Mouse (Mus musculus): ENCODE data around the gene Akr1b8. TPM values are rescaled to one million over a fixed set of nuclear protein-coding genes. Genes with fewer than 3 reads are reported as not detected.
"Not testable (repeated sequence)": the region's sequence is repeated elsewhere in the genome, so short reads cannot be mapped to it uniquely, and the experiment has no call there.

The Akr1b8 gene
- total RNA-seq (2022): 1 to 10 TPM in 2 of 4 experiments, under 1 TPM in 2; 0.35 to 3.3 (median 1.4) TPM

DNA sequence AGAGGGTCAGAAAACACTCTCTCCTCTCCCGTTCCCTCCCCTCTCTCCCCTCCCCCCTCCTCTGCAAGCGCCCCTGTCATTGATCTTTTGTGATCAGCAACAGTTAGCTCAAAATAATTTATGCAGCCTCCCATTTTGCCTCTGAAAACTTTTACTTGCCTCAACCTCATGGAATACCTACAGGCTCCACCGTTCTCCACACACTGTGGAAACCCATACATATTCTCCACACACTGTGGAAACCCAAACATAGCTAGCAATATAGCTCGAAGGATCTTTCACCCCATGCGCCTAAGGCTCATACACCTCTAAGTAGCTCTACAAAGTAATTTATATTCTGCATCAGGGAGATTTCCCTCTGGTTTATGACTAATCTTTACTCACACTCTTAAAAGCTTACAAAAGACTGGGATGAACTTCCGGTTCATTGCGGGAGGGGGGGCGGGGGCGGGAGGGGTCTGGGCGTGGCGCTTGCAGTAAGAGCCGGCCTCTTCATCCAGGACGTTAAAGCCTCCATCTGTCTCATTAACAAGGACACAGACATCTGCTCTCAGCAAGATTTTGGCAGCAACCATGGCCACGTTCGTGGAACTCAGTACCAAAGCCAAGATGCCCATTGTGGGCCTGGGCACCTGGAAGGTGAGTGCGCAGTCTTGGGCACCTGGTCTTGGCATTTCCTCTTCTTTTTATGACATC lies at the start of gene Akr1b8:
Akr1b8 (plus strand) TSS at position 462 of the 696 bp plus-strand sequence.
- DNase-seq (ENCODE audit: low spot score in 2 of 2): no peak

DNA sequence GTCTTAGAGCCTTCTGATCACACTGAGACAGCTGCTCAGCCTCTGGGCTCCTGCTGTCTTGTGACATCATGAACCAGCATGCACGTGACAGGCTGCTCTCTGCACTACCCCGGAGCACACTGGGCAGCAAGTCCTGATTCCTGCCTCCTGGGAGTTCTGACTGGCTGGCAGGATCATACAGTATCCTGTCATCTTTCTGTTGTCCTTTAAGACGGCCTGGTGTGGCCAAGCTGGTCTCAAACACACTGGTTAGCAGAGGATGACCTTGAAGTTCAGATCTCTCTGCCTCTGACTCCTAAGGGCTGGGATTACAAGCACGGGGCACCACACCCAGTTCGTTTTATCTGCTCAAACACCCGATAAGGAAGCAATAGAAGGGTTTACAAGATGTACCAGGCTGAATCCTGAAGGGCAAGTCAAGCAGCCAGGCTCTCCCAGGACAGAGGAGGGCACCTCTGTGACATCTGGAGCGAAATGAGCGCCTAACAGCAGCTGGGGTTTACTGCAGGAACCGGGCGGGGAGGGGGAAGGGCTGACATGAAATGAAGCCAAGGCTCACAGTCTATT lies 49.2 kb upstream of the Akr1b8 start:
- DNase-seq (ENCODE audit: low spot score in 2 of 2): no peak

DNA sequence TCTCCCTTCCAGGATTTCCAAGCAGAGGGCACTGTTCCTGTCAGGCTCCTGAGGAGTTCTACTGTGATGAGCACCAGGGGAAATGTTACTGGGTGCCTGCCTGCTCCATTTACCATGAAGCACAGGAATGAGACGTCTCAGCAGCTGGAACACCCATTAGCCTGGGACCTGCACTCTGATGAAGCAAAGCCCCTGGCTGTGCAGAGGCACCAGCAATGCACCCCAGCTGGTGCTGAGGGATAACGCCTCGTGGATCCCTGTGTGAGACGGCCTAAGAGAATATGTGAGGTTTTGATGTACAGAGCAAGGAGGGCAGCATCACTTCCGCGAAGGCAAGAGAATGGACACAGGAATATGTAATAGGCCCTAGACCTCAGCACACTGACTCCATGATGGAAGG lies 47.1 kb upstream of the Akr1b8 start:
- no peak for DNase-seq (ENCODE audit: low spot score in 2 of 2)

DNA sequence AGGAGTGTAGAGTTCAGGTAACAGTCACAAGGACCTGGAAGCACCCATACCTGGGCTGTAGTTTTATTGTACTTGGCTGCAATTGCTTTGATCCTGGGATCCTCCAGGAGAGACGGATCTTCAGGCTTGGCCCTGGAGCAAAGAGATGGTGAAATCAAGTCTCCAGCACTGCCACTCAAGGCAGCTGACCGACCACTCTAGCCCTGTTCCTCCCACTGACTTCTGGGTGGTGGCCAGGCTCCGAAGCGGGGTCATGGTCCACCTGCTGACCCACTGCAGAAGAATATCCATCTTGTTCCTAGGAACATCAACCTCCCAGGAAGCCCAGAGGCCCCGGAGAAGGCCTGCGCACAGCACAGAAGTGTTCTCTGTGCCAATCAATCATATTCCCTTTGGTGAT lies 44.4 kb upstream of the Akr1b8 start:
- no peak for DNase-seq (ENCODE audit: low spot score in 2 of 2)

DNA sequence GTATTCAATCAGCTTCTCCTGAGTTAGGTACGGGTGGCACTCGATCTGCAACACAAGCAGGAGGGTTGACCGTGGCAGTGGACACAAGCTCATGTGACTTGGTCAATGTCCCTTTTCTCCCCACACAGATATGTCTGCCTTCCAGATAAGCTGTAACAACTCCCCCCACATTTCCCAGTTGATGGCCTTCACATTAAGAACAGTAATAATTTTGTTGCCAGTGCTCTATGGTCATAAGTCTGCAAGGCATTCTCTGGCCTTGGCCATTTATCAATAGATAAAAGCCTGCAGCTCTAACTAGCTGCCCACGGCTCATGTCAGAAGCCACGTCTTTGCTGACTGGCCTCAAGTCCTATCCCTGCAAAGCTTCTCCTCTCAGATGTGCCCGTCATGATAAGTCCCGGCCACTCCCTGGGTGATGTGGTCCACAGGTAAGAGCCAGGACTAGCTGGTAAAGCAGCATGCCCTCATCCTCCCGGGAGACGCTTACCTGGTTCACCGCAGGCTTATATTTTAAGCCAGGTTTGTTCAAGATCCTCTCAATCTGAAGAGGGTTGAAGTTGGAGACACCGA lies 43.8 kb upstream of the Akr1b8 start:
- no peak for DNase-seq (ENCODE audit: low spot score in 2 of 2)

DNA sequence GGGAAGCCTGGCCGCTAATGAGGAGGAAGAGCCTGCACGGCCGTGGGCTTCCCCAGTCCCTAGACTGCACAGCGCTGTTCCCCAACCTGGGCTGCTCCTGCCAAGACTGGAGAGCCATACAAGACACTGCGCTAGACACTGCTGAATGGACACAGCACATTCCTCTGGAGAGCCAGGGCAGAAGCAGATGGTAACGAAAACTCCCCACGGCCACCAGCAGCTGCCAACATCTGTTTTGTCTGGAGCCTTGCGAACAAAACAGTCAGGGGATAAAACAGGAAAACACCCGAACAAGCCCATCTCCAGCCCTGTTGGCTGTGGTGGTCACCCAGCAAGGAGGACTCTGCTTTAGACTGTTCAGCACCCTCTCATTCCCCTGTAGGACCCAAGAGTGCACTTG lies 40.5 kb upstream of the Akr1b8 start:
- DNase-seq (ENCODE audit: low spot score in 2 of 2): no peak

DNA sequence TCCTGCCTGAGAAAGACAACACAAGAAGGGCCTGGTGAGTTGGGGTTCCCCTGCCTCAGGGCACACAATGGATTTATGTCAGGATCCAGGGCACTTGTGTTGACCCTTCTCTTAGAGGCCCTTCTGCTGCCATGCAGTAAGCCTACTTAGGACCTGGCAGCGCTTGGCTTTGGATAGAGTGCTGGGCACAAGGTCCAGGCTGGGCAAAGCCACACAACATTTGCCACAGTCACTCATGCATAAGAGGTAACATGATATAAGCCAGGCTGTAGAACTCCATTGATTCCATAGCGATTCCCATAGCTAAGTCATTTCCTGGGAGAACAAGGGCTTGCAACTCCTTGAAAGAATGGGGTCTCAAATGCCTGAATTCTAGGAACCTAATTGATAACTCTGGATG lies 40.0 kb upstream of the Akr1b8 start:
- DNase-seq (ENCODE audit: low spot score in 2 of 2): no peak

DNA sequence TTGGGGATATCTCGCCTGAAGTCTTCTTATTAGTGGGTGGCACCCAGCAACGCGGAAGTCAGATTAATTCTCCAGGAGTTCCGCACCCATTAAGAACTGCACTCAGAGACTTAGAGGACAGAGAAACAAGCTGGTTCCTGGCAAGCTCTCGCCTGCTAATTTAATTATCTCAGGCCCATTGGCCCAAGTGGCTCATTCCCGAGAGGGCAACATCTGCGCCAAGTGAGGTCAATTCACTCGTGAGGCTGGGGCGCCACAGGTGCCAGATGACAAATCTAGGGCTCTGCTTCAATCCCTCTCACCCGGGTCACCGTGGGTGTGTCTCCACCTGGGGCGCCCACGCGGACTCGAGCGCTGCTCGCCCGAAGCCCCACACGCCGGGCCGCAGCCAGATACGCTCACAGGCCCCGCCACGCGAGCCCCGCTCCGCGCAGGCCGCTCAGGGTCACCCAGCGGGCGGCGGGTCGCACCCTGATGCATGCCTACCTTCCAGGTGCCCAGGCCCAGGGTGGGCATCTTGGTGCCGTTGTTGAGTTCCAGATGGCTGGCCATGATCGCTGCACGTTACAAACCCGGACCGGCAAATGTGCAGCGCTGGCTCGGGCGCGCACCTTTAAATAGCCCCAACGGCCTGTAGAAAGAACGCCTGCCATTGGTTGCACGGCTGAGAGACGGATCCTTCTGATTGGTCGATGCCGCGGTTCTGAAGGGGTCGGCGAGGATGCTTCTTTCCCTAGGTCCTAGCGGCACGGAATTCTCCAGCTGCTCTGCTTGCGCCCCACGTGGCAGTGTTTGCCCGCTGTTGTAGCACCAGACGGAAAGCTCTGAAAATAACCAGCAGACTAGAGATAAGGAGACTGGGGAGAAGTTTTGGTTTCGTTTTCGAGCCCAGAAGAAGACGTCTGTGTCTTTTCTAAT lies 36.8 kb upstream of the Akr1b8 start, which contains the start of gene Akr1b3:
Akr1b3 (minus strand) TSS at position 625 of the 918 bp plus-strand sequence.
- DNase-seq (ENCODE audit: low spot score in 2 of 2): peak; percentile 88 to 91

DNA sequence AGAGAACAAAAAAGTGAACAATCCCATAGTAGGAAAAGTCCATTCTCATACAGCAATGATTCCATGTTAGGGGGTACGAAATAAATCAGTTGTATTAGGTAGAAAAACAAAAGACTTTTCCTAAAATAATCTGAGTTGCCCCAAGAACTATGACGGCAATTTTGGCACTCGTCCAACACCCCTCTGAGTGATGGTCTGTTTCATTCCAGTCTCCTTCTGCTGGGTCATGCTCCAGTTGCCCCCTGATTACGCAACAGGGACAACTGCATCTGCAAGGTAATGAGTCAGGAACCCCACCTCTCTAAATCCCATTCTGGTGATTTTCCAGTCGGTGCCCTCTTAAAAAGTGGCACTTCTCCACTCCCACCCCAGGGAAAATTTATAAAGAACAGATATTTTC lies 35.7 kb upstream of the Akr1b8 start:
- no peak for DNase-seq (ENCODE audit: low spot score in 2 of 2)

DNA sequence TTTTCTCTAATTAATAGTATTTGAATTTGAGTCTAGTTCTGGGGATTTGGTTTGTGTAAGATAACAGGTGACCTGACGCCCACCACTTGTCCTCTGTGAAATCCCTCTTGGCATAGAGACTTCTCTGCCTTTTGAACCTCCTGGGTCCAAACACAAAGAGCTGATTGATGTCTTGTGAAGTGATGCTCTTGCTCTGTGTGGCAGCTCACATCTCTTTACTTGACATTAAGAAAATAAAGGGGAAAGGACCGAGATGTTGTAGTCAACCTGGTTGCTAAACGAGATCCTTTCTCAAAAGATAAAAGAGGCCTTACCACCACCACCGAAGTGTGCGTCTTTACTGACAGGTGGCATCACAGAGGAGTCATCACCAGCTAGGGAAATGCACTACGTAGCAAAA lies 35.3 kb upstream of the Akr1b8 start:
- DNase-seq (ENCODE audit: low spot score in 2 of 2): no peak

DNA sequence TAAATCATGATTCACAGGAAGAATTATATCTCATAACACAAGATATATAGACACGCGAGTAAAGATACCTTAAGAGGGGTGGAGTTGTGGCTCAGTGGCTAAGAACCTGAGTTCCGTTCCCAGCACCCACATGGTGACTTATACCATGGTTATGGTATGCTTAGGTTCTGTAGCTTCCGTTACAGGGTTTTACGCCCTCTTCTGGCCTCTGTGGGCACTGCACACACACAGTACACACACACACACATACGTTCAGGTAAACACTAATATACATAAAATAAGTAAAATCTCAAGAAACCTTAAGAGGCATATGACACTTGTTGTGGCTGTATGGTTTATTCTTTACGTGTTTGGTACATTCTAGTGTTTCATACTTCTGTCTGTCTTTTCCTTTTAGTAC lies 31.8 kb upstream of the Akr1b8 start:
- DNase-seq (ENCODE audit: low spot score in 2 of 2): no peak

DNA sequence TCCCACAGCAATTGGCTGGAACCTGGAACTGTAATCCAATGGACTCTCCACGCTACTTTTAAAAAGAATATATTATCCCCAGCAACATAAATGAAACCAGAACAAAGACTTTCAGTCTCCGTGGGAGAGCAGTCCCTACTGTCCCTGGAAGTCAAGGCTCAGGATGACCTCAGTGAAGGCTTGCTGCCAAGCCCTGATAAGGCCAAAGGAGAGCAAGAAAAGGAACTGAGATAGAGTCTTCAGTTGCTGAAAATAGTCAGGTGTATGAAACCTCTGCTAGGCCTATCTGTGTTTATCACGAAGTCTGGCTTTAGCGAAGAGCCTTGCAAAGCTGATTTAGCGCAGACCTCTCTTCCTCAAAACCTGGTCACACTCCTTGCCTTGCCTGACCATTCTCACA lies 22.5 kb upstream of the Akr1b8 start:
- no peak for DNase-seq (ENCODE audit: low spot score in 2 of 2)

DNA sequence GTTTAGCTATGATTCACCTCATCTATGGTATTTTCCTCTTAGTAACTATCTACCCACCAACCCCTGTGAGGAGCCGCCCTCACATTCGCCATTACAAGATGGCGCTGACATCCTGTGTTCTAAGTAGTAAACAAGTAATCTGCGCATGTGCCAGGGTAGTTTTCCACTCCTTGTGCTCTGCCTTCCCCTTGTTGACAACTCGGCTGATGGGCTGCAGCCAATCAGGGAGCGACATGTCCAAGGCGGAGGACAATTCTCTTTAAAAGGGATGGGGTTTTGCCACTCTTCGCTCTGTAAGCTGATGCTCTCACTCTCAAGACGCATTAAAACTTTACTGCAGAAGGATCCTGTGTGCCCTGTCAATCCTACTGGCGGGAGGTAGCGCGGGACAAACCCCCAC lies 22.1 kb upstream of the Akr1b8 start:
- DNase-seq (ENCODE audit: low spot score in 2 of 2): not testable (repeated sequence)

DNA sequence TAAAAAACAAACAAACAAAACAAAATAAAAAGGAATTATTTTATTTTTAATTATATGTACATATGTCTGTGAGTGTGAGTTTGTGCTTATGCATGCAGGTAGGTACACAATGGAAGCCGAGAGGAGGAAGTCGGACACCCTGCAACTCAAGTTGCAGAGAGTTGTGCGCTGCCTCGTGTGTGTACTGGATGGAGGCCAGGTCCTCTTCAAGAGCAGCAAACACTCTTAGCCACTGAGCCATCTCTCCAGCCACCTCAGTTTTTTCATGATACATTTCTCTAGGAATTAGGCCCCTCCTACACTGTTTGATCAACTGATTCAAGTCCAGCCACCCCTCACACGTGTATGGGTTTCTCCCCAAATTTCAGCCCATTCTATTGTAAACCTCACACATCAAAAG lies 19.2 kb upstream of the Akr1b8 start:
- DNase-seq (ENCODE audit: low spot score in 2 of 2): no peak

DNA sequence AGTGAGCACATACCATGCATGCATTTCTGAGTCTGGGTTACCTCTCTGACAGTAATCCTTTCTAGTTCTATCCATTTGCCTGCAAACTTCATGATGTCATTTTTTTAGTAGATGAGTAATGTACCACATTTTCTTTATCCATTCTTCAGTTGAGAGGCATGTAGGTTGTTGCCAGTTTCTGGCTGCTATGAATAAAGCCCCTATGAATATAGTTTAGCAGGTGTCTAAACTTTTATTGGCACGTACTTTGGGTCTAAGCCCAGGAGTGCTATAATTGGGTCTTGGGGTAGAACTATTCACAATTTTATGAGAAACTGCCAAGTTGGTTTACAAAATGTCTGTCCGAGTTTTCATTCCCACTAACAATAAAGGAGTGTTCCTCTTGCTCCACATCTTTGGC lies 16.1 kb upstream of the Akr1b8 start:
- DNase-seq (ENCODE audit: low spot score in 2 of 2): no peak

DNA sequence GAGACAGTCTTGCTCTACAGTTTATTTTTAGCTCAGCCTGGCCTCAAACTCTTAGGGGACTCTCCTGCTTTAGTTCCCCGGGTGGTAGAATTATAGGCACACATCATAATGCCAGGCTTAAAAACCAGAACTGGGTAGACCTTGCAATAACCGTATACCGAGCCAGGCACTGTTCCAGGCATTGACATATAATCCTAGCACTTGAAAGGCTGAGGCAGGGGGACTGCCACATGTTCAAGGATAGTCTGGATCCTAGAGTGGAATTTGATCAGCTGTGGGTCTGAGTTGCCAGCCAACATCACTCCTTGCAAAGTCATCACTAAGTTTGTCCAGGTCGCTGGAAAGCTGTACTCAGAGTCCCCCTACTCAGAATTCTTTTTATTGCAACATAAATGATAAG lies 11.9 kb upstream of the Akr1b8 start:
- DNase-seq (ENCODE audit: low spot score in 2 of 2): no peak

DNA sequence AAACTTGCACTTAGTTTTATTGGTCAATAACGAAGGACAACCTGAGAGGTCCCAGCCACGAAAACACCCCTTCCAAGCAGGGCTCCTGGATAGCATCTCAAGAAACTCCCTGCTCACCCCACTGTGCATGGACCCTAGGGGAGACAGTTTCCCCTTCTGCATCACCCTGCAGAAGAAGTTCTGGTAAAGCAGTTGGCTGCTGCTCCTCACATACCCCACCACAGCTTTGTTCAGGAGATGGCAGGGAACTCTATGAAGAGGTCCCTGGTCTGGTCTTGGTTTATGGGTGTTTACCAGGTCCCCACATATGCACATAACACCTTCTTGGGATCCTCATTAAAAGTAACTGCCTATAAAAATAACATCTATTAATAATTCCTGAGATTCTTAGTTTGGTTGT lies 11.4 kb upstream of the Akr1b8 start:
- no peak for DNase-seq (ENCODE audit: low spot score in 2 of 2)

DNA sequence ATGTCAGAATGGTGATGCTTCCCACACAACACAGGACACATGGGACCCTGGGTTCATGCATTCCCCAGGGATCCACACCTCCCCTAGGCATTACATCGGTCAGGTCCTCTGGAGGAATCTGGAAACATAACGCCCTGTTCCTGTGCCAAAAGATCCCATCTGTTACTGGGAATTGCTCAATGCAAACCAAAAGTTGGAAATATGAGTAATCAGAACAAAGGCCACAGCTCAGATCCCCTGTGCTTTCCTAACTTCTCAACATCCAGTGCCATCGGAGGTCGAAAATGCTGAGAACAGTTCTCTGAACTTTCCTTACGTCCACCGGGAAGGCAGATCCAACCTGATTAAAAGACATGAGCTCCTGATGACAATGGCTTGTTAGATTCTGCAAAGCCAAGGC lies 10.5 kb upstream of the Akr1b8 start:
- DNase-seq (ENCODE audit: low spot score in 2 of 2): no peak

DNA sequence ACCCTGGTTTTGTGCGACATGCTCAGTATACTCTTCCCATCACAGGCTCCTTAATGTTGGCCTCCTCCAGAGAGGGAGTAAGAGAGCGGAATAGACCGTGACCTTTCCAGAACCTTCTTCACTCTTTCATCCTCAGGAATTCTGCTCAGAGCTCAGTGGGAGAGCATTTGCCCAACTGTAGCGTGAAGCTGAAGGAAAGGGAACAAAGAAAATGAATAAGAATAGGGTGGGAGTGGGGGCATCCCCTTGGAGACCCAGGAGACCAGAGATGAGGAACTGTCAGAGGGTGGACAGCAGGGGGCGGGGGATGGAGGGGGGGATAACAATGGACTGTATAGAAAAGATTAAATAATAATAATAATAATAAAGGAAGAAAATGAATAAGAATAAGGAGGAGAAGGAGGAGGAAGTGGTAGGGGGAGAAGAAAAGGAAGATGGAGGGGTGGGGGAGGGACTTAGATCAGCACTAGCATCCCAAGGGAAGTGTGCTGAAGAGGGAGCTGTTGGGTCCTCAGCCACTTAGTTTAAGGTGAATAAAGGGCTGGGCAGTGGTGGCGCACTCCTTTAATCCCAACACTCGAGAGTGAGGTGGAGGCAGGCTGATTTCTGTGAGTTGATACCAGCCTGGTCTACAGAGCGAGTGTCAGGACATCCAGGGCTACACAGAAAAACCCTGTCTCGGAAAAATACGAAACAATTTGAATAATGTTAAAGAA lies 9.6 kb upstream of the Akr1b8 start:
- no peak for DNase-seq (ENCODE audit: low spot score in 2 of 2)

DNA sequence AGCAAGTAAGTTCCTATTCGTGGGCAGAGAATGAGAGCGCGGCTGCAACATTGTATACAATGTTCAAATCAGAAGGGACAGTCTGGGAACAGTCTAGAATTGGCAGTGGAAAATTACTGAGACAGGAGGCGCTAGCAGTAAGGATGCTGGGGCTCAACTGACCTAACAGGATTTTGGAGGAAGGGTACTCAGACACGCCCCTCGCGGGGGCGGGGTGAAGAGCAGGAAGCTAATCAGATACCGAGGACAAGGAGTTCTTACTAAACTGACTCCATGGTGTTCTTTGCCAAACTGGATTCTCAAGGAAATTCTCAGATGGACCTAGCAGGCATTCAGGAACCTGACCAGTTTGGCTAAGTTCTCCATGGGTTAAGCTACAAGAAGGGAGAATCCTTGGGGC lies 9.0 kb upstream of the Akr1b8 start:
- DNase-seq (ENCODE audit: low spot score in 2 of 2): no peak

All from layer of hippocampus, adult 8-10 months (tissue).